Mouse (Mus musculus) lung, embryonic 16.5 days (tissue): ENCODE measurements around the gene Tcp11l2. TPM values are rescaled to one million over a fixed set of nuclear protein-coding genes. Genes with fewer than 3 reads are reported as not detected.

Experiments
- ATAC-seq: fragments of 200-750 bp; cut with Nextera tagmentation; 2 replicates; pipeline ENCODE4 v1.8.0; 2017; ENCODE audit warnings: low read depth, mild to moderate bottlenecking, moderate library complexity
- H3K27ac ChIP-seq: fragments of 300-500 bp; sonication (generic); 2 replicates; pipeline ENCODE4 v1.5.1; 2014; ENCODE audit warnings: mild to moderate bottlenecking, control low read depth, low read length
- H3K27me3 ChIP-seq: fragments of 300-500 bp; sonication (generic); 2 replicates; pipeline ENCODE4 v1.6.1; 2014; ENCODE audit warnings: low read depth, low read length, mixed read lengths; ENCODE audit not compliant: control insufficient read depth, insufficient read depth
- H3K36me3 ChIP-seq: fragments of 300-500 bp; sonication (generic); 2 replicates; pipeline ENCODE4 v1.6.1; 2014; ENCODE audit warnings: low read length; ENCODE audit not compliant: control insufficient read depth, insufficient read depth
- H3K4me1 ChIP-seq: fragments of 300-500 bp; sonication (generic); replicated peaks from 2 replicates; pipeline ENCODE4 v1.6.1; 2014; ENCODE audit warnings: low read length, mixed read lengths; ENCODE audit not compliant: control insufficient read depth, insufficient read depth
- H3K4me2 ChIP-seq: fragments of 300-500 bp; sonication (generic); 2 replicates; pipeline ENCODE4 v1.6.1; 2014; ENCODE audit warnings: low read depth, low read length, control low read depth
- H3K4me3 ChIP-seq: fragments of 300-500 bp; sonication (generic); 2 replicates; pipeline ENCODE4 v1.5.1; 2014; ENCODE audit warnings: mild to moderate bottlenecking, low read length, control low read depth
- H3K9ac ChIP-seq: fragments of 300-500 bp; sonication (generic); 2 replicates; pipeline ENCODE4 v1.6.1; 2014; ENCODE audit warnings: low read length, control low read depth
- H3K9me3 ChIP-seq: fragments of 300-500 bp; sonication (generic); 2 replicates; pipeline ENCODE4 v1.6.1; 2016; ENCODE audit warnings: low read length; ENCODE audit not compliant: control insufficient read depth
- WGBS: fragments of 180-500 bp; shearing (Covaris S2); extraction: QIAGEN DNeasy Blood & Tissue Kit; methylation state at CpG from one replicate; pipeline ENCODE4 v1.1.7; 2014; 5-methylcytosine and 5-hydroxymethylcytosine counted together
- polyA plus RNA-seq: library from polyadenylated mRNA; unstranded; fragments of >200 nt; fragmentation: Nextera tagmentation; extraction: Ambion mirVana; gene quantifications from 2 replicates; pipeline ENCODE4 v1.2.1, GENCODE M21; 2015

The Tcp11l2 gene
- polyA plus RNA-seq, 1 experiment from 2014 or later = 41.5 TPM

- Histone ChIP-seq H3K36me3 (no peaks in the 10 kb centered on the region), H3K9ac (no peak overlapping the region), H3K27ac (no peak overlapping the region), H3K4me3 (no peak overlapping the region), H3K27me3 (no peaks in the 10 kb centered on the region), H3K4me1 (peaks cover 16% of the 10 kb centered on the region), H3K9me3 (no peaks in the 10 kb centered on the region), H3K4me2 (no peak overlapping the region)
- no peak for ATAC-seq
- WGBS = 56% methylated on average over 5 of the region's 5 CpGs
Measured at GRCm38 (mm10) chr10:84573671-84574420, 2.6 kb upstream of the Tcp11l2 start.

- 0% methylated on average over 14 of the region's 14 CpGs for WGBS
Measured at GRCm38 (mm10) chr10:84576029-84576394, 414 bp upstream of the Tcp11l2 start.

GRCm38 (mm10) chr10:84577071-84577727 is 773 bp downstream of the Tcp11l2 start:
- H3K27ac ChIP-seq = peak overlapping the region; percentile 77
- H3K4me1 ChIP-seq = peaks cover 16% of the 10 kb centered on the region
- ATAC-seq = peak; percentile 54
- H3K9ac ChIP-seq = peak overlapping the region; percentile 71
- H3K9me3 ChIP-seq = no peaks in the 10 kb centered on the region
- peak overlapping the region; percentile 76 for H3K4me3 ChIP-seq
- no peaks in the 10 kb centered on the region for H3K36me3 ChIP-seq
- peak overlapping the region; percentile 79 for H3K4me2 ChIP-seq
- H3K27me3 ChIP-seq = no peaks in the 10 kb centered on the region
- WGBS = under 1% methylated on average over 38 of the region's 38 CpGs

More at GRCm38 (mm10) chr10:84576029-84576394, 414 bp upstream of the Tcp11l2 start:
- Histone ChIP-seq H3K27ac (peak overlapping the region; percentile 70), H3K36me3 (no peaks in the 10 kb centered on the region), H3K4me2 (peak overlapping the region; percentile 72), H3K4me1 (peaks cover 16% of the 10 kb centered on the region), H3K9me3 (no peaks in the 10 kb centered on the region), H3K27me3 (no peaks in the 10 kb centered on the region), H3K4me3 (peak overlapping the region; percentile 76), H3K9ac (peak overlapping the region; percentile 33)
- ATAC-seq = peak; percentile 80

GRCm38 (mm10) chr10:84578738-84579137 is 2.3 kb downstream of the Tcp11l2 start:
- Histone ChIP-seq H3K4me1 (peaks cover 16% of the 10 kb centered on the region), H3K4me2 (no peak overlapping the region), H3K9ac (no peak overlapping the region), H3K27ac (no peak overlapping the region), H3K27me3 (no peaks in the 10 kb centered on the region), H3K4me3 (no peak overlapping the region), H3K36me3 (no peaks in the 10 kb centered on the region), H3K9me3 (no peaks in the 10 kb centered on the region)
- WGBS = 72% methylated on average over 10 of the region's 10 CpGs
- no peak for ATAC-seq

- 61% methylated on average over 2 of the region's 2 CpGs for WGBS
- Histone ChIP-seq H3K4me1 (peaks cover 16% of the 10 kb centered on the region), H3K27ac (no peak overlapping the region), H3K9ac (no peak overlapping the region), H3K36me3 (no peaks in the 10 kb centered on the region), H3K9me3 (no peaks in the 10 kb centered on the region), H3K4me2 (no peak overlapping the region), H3K4me3 (no peak overlapping the region), H3K27me3 (no peaks in the 10 kb centered on the region)
- no peak for ATAC-seq
Measured at GRCm38 (mm10) chr10:84579527-84579926, 3.1 kb downstream of the Tcp11l2 start.

- Histone ChIP-seq H3K36me3 (no peaks in the 10 kb centered on the region), H3K4me3 (no peak overlapping the region), H3K9me3 (no peaks in the 10 kb centered on the region), H3K4me1 (peaks cover 8% of the 10 kb centered on the region), H3K4me2 (no peak overlapping the region), H3K27ac (no peak overlapping the region), H3K27me3 (no peaks in the 10 kb centered on the region), H3K9ac (no peak overlapping the region)
- ATAC-seq = no peak
- WGBS = 50% methylated on average over 8 of the region's 8 CpGs
Measured at GRCm38 (mm10) chr10:84581191-84581590, 4.8 kb downstream of the Tcp11l2 start.

- peak; percentile 41; the same call in 1 of the 2 replicates for ATAC-seq
- 59% methylated on average over 7 of the region's 7 CpGs for WGBS
Measured at GRCm38 (mm10) chr10:84582236-84582635, 5.8 kb downstream of the Tcp11l2 start.

GRCm38 (mm10) chr10:84584451-84585293 is 8.2 kb downstream of the Tcp11l2 start:
- Histone ChIP-seq H3K9ac (no peak overlapping the region), H3K4me2 (no peak overlapping the region), H3K27ac (no peak overlapping the region)

More at GRCm38 (mm10) chr10:84582236-84582635, 5.8 kb downstream of the Tcp11l2 start:
- Histone ChIP-seq H3K9ac (no peak overlapping the region), H3K4me3 (no peak overlapping the region), H3K36me3 (no peaks in the 10 kb centered on the region), H3K9me3 (no peaks in the 10 kb centered on the region), H3K4me1 (peaks cover 8% of the 10 kb centered on the region), H3K27ac (no peak overlapping the region), H3K27me3 (no peaks in the 10 kb centered on the region), H3K4me2 (no peak overlapping the region)

GRCm38 (mm10) chr10:84585294-84585650 is 8.8 kb downstream of the Tcp11l2 start:
- Histone ChIP-seq H3K4me1 (no peaks in the 10 kb centered on the region; the same call in 1 of the 2 replicates), H3K36me3 (peaks cover 4% of the 10 kb centered on the region; the same call in 1 of the 2 replicates), H3K4me3 (no peak overlapping the region), H3K27me3 (no peaks in the 10 kb centered on the region), H3K4me2 (no peak overlapping the region), H3K27ac (no peak overlapping the region), H3K9me3 (no peaks in the 10 kb centered on the region), H3K9ac (no peak overlapping the region)
- no peak for ATAC-seq
- WGBS = 51% methylated on average over 2 of the region's 2 CpGs

More at GRCm38 (mm10) chr10:84584451-84585293, 8.2 kb downstream of the Tcp11l2 start:
- no peaks in the 10 kb centered on the region for H3K9me3 ChIP-seq
- H3K36me3 ChIP-seq = peaks cover under 1% of the 10 kb centered on the region; the same call in 1 of the 2 replicates
- WGBS = 45% methylated on average over 11 of the region's 11 CpGs
- no peak for ATAC-seq
- no peak overlapping the region for H3K4me3 ChIP-seq
- no peaks in the 10 kb centered on the region for H3K27me3 ChIP-seq
- no peaks in the 10 kb centered on the region; the same call in 1 of the 2 replicates for H3K4me1 ChIP-seq
